Mouse (Mus musculus) bone marrow, adult 2 months (tissue): Measurements from ENCODE around the gene Hoxd10. TPM values are rescaled to one million over a fixed set of nuclear protein-coding genes. Genes with fewer than 3 reads are reported as not detected.

Experiments
- H3K27ac ChIP-seq: fragments of 200-500 bp; 2 replicates; pipeline ENCODE4 v1.5.1; 2012; ENCODE audit warnings: low read depth, mild to moderate bottlenecking, control low read depth, inconsistent platforms, low read length; ENCODE audit not compliant: control insufficient read depth, poor library complexity, insufficient read depth
- H3K4me1 ChIP-seq: fragments of 200-500 bp; 2 replicates; pipeline ENCODE4 v1.6.1; 2011; ENCODE audit warnings: low read length; ENCODE audit not compliant: control insufficient read depth, insufficient read depth
- H3K4me3 ChIP-seq: fragments of 200-500 bp; replicated peaks from 2 replicates; pipeline ENCODE3; 2011; ENCODE audit warnings: mild to moderate bottlenecking, low read depth, low read length, control low read depth; ENCODE audit not compliant: control insufficient read depth
- CTCF ChIP-seq: fragments of 200-500 bp; IDR thresholded peaks from 2 replicates; pipeline ENCODE4 v1.5.1; 2011; ENCODE audit warnings: low read length, control low read depth; ENCODE audit not compliant: control insufficient read depth, insufficient read depth
- POLR2A ChIP-seq: fragments of 200-500 bp; IDR thresholded peaks from 2 replicates; pipeline ENCODE4 v1.6.1; 2011; ENCODE audit warnings: low read depth, mild to moderate bottlenecking, control low read depth, low read length, borderline replicate concordance; ENCODE audit not compliant: control insufficient read depth
- WGBS: fragments of 180-500 bp; shearing (Covaris S2); methylation state at CpG from one replicate; pipeline ENCODE4 v1.1.7; 2018; 5-methylcytosine and 5-hydroxymethylcytosine counted together
- polyA plus RNA-seq: library from polyadenylated mRNA; stranded (reverse); fragments of >200 nt; gene quantifications from 2 replicates; pipeline ENCODE4 v1.2.4, GENCODE M21; 2011; ENCODE audit warnings: low replicate concordance; ENCODE audit not compliant: missing spikeins, insufficient read depth, insufficient read length

The Hoxd10 gene
- polyA plus RNA-seq, 1 experiment, result not detected

- no peaks in the 10 kb centered on the region for H3K4me1 ChIP-seq
- WGBS, result 29% methylated on average over 25 of the region's 25 CpGs
- TF ChIP-seq POLR2A, result no peak
- no peak for TF ChIP-seq CTCF
- H3K27ac ChIP-seq, result no peak overlapping the region; the same call in 1 of the 2 replicates
- H3K4me3 ChIP-seq, result no peak overlapping the region
These were observed 36.0 kb downstream of the Hoxd10 start for GRCm38 (mm10) chr2:74727640-74728302.

GRCm38 (mm10) chr2:74728303-74728680 is 36.6 kb downstream of the Hoxd10 start:
- WGBS, result 75% methylated on average over 13 of the region's 13 CpGs
- Histone ChIP-seq H3K4me3 (no peak overlapping the region), H3K4me1 (no peaks in the 10 kb centered on the region), H3K27ac (no peak overlapping the region)
- no peak for TF ChIP-seq CTCF
- TF ChIP-seq POLR2A, result no peak

DNA sequence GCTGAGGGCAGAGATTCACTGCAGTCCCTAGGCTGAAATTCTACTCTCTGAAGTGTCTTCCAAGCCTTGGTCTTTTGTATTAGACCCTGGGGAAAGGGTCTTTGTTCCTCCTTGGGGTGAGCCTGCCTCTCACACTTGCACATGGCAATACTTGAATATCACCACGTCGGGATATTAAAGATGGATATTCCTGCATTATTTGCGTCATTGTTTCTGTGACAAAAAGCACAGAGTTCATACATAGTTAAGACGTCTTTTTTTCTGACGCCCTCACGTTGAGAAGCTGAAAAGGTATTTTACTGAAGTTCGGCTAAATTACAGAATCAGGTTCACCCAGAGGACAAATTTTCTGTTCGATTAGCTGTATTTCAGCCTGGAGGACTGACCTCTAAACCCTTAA is 38.6 kb downstream of the Hoxd10 start:
- no peak overlapping the region for H3K27ac ChIP-seq
- TF ChIP-seq CTCF, result no peak
- no peak for TF ChIP-seq POLR2A
- WGBS, result 63% methylated on average over 8 of the region's 8 CpGs
- no peaks in the 10 kb centered on the region for H3K4me1 ChIP-seq
- H3K4me3 ChIP-seq, result no peak overlapping the region

- H3K4me3 ChIP-seq, result no peak overlapping the region
- no peaks in the 10 kb centered on the region for H3K4me1 ChIP-seq
- TF ChIP-seq POLR2A, result no peak
- TF ChIP-seq CTCF, result no peak
- H3K27ac ChIP-seq, result no peak overlapping the region
These were observed 39.3 kb downstream of the Hoxd10 start for GRCm38 (mm10) chr2:74731055-74731454.

- H3K27ac ChIP-seq, result no peak overlapping the region
- WGBS, result 38% methylated on average over 9 of the region's 9 CpGs
- no peak for TF ChIP-seq POLR2A
- TF ChIP-seq CTCF, result no peak
- H3K4me1 ChIP-seq, result no peaks in the 10 kb centered on the region
- no peak overlapping the region for H3K4me3 ChIP-seq
These were observed 40.2 kb downstream of the Hoxd10 start for GRCm38 (mm10) chr2:74731799-74732512.

- Histone ChIP-seq H3K4me3 (no peak overlapping the region), H3K27ac (no peak overlapping the region), H3K4me1 (no peaks in the 10 kb centered on the region)
- WGBS, result 4% methylated on average over 52 of the region's 52 CpGs
- TF ChIP-seq POLR2A (no peak), CTCF (no peak)
These were observed 41.0 kb downstream of the Hoxd10 start for GRCm38 (mm10) chr2:74732513-74733316.

DNA sequence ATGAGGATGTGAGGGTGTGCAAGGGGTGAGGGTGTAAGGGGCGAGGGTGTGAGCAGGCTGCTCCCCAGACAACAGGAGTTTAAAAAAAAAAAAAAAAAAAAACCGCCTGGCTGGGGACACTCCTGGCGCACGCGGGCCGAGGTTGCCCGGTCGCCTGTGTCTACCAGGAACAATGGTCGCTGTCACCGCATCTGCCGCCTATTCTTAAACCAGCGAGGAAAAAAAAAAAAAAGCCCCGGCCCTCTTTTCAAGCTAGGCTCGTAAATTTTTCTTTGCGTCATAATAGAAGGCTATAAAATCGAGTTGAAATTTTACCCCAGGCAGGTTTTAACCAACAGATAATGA is 41.6 kb downstream of the Hoxd10 start:
- H3K4me3 ChIP-seq, result no peak overlapping the region
- no peaks in the 10 kb centered on the region for H3K4me1 ChIP-seq
- 3% methylated on average over 16 of the region's 16 CpGs for WGBS
- no peak for TF ChIP-seq POLR2A
- no peak for TF ChIP-seq CTCF
- no peak overlapping the region for H3K27ac ChIP-seq

GRCm38 (mm10) chr2:74733765-74734164 is 42.0 kb downstream of the Hoxd10 start:
- TF ChIP-seq CTCF (no peak), POLR2A (no peak)
- WGBS, result 6% methylated on average over 6 of the region's 6 CpGs
- Histone ChIP-seq H3K27ac (no peak overlapping the region), H3K4me3 (no peak overlapping the region), H3K4me1 (no peaks in the 10 kb centered on the region)

- WGBS, result 6% methylated on average over 13 of the region's 13 CpGs
- TF ChIP-seq CTCF, result no peak
- no peak for TF ChIP-seq POLR2A
- Histone ChIP-seq H3K4me3 (no peak overlapping the region), H3K4me1 (no peaks in the 10 kb centered on the region), H3K27ac (no peak overlapping the region)
These were observed 42.7 kb downstream of the Hoxd10 start for GRCm38 (mm10) chr2:74734451-74734850.
